Mouse (Mus musculus) MEL (cell line): ENCODE data around the gene Has3.
"Not testable (repeated sequence)": the region's sequence is repeated elsewhere in the genome, so short reads cannot be mapped to it uniquely, and the experiment has no call there.

ENCODE experiments used
- CTCF ChIP-seq, 3 experiments: IDR thresholded peaks in 2 of 3; conservative IDR thresholded peaks in 1 of 3; 2 replicates each; pipeline ENCODE4 v1.5.1; 2011 to 2012; ENCODE audit warnings: low read length in 3 of 3, low read depth in 2 of 3, mild to moderate bottlenecking in 2 of 3, improper control_type of control experiment in 1 of 3, inconsistent platforms in 1 of 3, mixed read lengths in 1 of 3, moderate library complexity in 1 of 3; ENCODE audit not compliant: control insufficient read depth in 1 of 3, insufficient read depth in 1 of 3, poor library complexity in 1 of 3, severe bottlenecking in 1 of 3
- GATA1 ChIP-seq: IDR thresholded peaks from 2 replicates; pipeline ENCODE4 v1.6.1; 2011; ENCODE audit warnings: low read depth, low read length, improper control_type of control experiment
- HCFC1 ChIP-seq: IDR thresholded peaks from 2 replicates; pipeline ENCODE4 v1.6.1; 2012; ENCODE audit warnings: low read depth, mild to moderate bottlenecking, inconsistent platforms, low read length, improper control_type of control experiment, moderate library complexity
- MAX ChIP-seq: IDR thresholded peaks from 2 replicates; pipeline ENCODE4 v1.6.1; 2011; ENCODE audit warnings: low read length, improper control_type of control experiment
- NRF1 ChIP-seq: IDR thresholded peaks from 2 replicates; pipeline ENCODE4 v1.6.1; 2014; ENCODE audit warnings: low read depth, mild to moderate bottlenecking, inconsistent platforms, low read length, improper control_type of control experiment, moderate library complexity; ENCODE audit not compliant: poor library complexity, insufficient read depth, severe bottlenecking
- ZNF384 ChIP-seq: IDR thresholded peaks from 2 replicates; pipeline ENCODE4 v1.6.1; 2012; ENCODE audit warnings: low read depth, mild to moderate bottlenecking, inconsistent platforms, low read length, improper control_type of control experiment

DNA sequence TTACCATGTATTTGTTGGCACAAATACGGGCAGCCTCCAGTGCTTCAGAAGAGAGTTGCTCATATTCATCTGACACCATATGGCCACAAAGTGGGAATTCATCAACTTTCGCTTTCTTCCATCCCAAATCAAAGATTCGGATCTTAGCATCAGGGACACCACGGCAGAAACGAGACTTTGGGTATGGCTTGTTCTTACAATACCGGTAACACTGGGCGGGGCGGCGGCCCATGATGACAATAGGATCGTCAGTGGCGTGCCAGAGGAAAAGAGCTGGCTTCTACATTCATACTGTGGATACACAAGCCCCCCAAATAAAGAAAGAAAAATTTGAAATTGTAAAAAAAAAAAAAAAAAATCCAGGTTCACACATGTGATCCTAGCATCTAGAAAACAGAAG, 58.1 kb downstream of the Has3 start:
- TF ChIP-seq GATA1; HCFC1; MAX; NRF1; ZNF384; CTCF (IDR thresholded peaks at IDR 0.05 in 2 of 3, conservative IDR thresholded peaks at IDR 0.05 in 1 of 3; ENCODE audit: control insufficient read depth in 1 of 3, insufficient read depth in 1 of 3, low read depth in 2 of 3, low read length in 3 of 3, poor library complexity in 1 of 3, severe bottlenecking in 1 of 3): not testable (repeated sequence)
